Mouse (Mus musculus): ENCODE measurements around the gene Camk1d.

DNA sequence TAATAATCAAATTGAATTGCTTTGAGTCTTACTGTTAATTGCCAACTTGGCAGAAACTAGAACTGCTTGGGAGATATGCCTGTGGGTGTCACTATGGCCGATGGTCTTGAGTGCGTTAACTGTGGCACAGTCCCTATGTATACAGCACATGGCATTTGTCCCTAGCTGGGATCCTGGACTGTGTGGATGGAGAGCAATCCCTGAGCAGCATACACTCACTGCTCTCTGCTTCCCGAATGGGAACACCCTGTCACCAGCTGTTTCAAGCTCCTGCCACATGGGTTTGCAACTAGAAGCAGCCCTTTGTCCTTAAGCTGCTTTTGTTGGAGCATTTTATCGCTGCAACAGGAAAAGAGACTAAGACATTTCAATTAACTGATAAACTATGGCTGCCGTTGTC, 224.4 kb downstream of the Camk1d start:
- no peak for TF ChIP-seq POLR2A (IDR thresholded peaks at IDR 0.05; ENCODE audit: borderline replicate concordance, insufficient read depth, low read length)
- TF ChIP-seq CTCF (IDR thresholded peaks at IDR 0.05; ENCODE audit: borderline replicate concordance, insufficient read depth, low read depth, low read length) = no peak
